Mouse (Mus musculus) cerebellum, adult 2 months (tissue): ENCODE measurements around the gene Use1.

ENCODE experiments used
- CTCF ChIP-seq: fragments of 200-500 bp; IDR thresholded peaks from 2 replicates; pipeline ENCODE4 v1.5.1; 2011; ENCODE audit warnings: low read depth, mild to moderate bottlenecking, control low read depth, low read length, moderate library complexity, borderline replicate concordance; ENCODE audit not compliant: insufficient read depth
- POLR2A ChIP-seq: fragments of 200-500 bp; IDR thresholded peaks from 2 replicates; pipeline ENCODE4 v1.6.1; 2011; ENCODE audit warnings: low read length, control low read depth, borderline replicate concordance; ENCODE audit not compliant: insufficient read depth

GRCm38 (mm10) chr8:71405401-71406098, 38.9 kb downstream of the Use1 start, which contains the start of gene Ankle1:
- TF ChIP-seq CTCF (peak; percentile 56), POLR2A (peak; percentile 33; the same call in 1 of the 2 replicates)
